Mouse (Mus musculus): Measurements from ENCODE around the gene Rgs13.

DNA sequence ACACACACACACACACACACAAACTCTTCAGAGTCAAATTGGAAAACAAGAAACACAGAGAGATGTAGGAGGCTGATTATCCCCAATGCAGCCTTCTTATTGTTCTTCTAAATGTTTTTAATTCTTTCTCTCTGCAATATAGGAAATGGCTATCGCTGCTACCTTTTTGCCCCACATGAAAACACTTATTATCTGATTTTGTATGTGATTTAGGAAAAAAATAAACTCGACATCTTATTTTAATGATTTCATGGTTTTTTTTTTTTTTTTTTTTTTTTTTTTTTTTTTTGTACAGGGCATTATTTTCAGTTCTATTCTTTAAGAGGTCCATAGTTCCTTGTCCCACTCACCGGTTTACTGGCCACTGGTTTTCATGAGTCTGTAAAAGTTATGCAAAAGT, 27.2 kb downstream of the Rgs13 start:
- TF ChIP-seq CTCF (IDR thresholded peaks at IDR 0.05) = no peak
- TF ChIP-seq EP300 (IDR thresholded peaks at IDR 0.05) = no peak

Measured in lung, postnatal 0 days (tissue).